Mouse (Mus musculus): ENCODE measurements at regions not wholly inside any gene's neighbourhood (a gene's known extent, or its start where the extent isn't known, plus 50 kb on each side); places are given as distances from the start of the nearest gene placed in this dataset.

DNA sequence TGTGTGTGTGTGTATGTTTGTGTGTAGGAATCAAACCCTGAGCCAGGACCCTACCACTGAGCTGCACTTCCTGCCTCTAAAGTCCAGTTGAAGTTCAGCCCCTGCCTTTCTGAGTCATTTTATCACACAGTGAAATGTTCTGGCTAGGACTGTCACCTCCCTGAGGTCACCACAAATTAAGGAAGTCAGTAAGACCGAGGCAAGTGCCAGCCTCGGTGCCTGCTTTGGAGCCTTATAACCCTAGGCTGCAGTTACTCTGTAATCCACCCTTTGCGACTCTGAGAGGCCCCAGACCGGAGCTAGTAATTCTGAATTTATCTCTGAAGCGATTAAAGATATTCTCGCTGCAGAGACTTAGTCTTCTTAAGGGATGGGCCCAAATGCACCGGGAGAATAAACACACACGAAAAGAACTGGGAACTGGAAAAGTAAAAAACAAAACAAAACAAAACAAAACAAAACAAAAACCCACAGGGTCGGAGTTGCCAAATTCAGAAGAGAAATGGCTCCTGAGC is 118.8 kb upstream of the Hes1 start:
- TF ChIP-seq CTCF (conservative IDR thresholded peaks at IDR 0.05; ENCODE audit: insufficient read depth, insufficient read length, low read depth, low read length) (no peak), POLR2A (IDR thresholded peaks at IDR 0.05; ENCODE audit: low read depth, low read length) (no peak)

Data from kidney, adult 2 months (tissue).